Mouse (Mus musculus): Measurements from ENCODE around the gene Ints2. TPM values are rescaled to one million over a fixed set of nuclear protein-coding genes. Genes with fewer than 3 reads are reported as not detected.

Ints2 gene
- polyA plus RNA-seq, 1 experiment = 27.3 TPM

DNA sequence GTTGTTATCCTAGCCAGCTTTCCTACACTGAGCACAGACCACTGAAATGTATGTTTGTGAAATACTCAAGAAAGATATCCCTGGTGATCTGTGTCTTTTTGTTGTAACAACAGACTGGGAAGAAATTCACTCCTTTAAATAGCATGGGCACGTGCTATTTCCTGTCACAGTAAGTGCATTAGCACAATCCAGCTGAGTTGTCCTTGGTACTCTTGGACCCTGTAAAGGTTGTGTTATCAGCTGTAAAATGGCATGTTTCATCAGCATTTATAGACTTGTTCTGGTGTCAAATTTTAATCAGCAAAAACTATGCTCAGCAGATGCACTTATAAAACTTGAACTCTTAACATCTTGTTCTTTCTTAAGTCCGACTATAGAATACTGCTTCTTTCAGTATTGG is 86.6 kb downstream of the Ints2 start:
- TF ChIP-seq POLR2A (IDR thresholded peaks at IDR 0.05; ENCODE audit: borderline replicate concordance, extremely low read depth, insufficient read depth, insufficient read length, poor library complexity, severe bottlenecking) (no peak), CTCF (IDR thresholded peaks at IDR 0.05; ENCODE audit: borderline replicate concordance, extremely low read depth, insufficient read depth, insufficient read length) (no peak)
- DNase-seq (ENCODE audit: low read depth) = no peak

Other genes starting within 250 kb of the Ints2 start
- 1.6 and 1.7 TPM in 2 replicates for gene Brip1, start 56.4 kb downstream of the Ints2 start, polyA plus RNA-seq (2012; rRNA removed)
- gene Med13, start 100.0 kb upstream of the Ints2 start, polyA plus RNA-seq (2012; rRNA removed) = 26.4 and 30.3 TPM in 2 replicates
- 6.3 and 8.3 TPM in 2 replicates for gene Rnft1, start 227.1 kb upstream of the Ints2 start, polyA plus RNA-seq (2012; rRNA removed)

Data from brain, embryonic 14.5 days (tissue).